Mouse (Mus musculus) MEL (cell line): Measurements from ENCODE around the gene Tomm22.

Experiments used
- CTCF ChIP-seq, 3 experiments: IDR thresholded peaks in 2 of 3; conservative IDR thresholded peaks in 1 of 3; 2 replicates each; pipeline ENCODE4 v1.5.1; 2011 to 2012; ENCODE audit warnings: low read length in 3 of 3, low read depth in 2 of 3, mild to moderate bottlenecking in 2 of 3, improper control_type of control experiment in 1 of 3, inconsistent platforms in 1 of 3, mixed read lengths in 1 of 3, moderate library complexity in 1 of 3; ENCODE audit not compliant: control insufficient read depth in 1 of 3, insufficient read depth in 1 of 3, poor library complexity in 1 of 3, severe bottlenecking in 1 of 3
- E2F4 ChIP-seq: IDR thresholded peaks from 2 replicates; pipeline ENCODE4 v1.6.1; 2011; ENCODE audit warnings: low read depth, low read length, improper control_type of control experiment, borderline replicate concordance
- EP300 ChIP-seq, 2 experiments: IDR thresholded peaks; 2 replicates each; pipeline ENCODE4 v1.6.1; 2011; ENCODE audit warnings: improper control_type of control experiment in 2 of 2, low read length in 2 of 2, low read depth in 1 of 2, mild to moderate bottlenecking in 1 of 2
- GABPA ChIP-seq: IDR thresholded peaks from 2 replicates; pipeline ENCODE4 v1.6.1; 2012; ENCODE audit warnings: low read depth, mild to moderate bottlenecking, inconsistent platforms, low read length, improper control_type of control experiment, moderate library complexity

- no peak for TF ChIP-seq CTCF (IDR thresholded peaks at IDR 0.05 in 2 of 3, conservative IDR thresholded peaks at IDR 0.05 in 1 of 3; ENCODE audit: control insufficient read depth in 1 of 3, insufficient read depth in 1 of 3, low read depth in 2 of 3, low read length in 3 of 3, poor library complexity in 1 of 3, severe bottlenecking in 1 of 3)
- no peak for TF ChIP-seq EP300 (IDR thresholded peaks at IDR 0.05; ENCODE audit: low read depth in 1 of 2, low read length in 2 of 2)
- 0 out of 2 replicates have a peak, but pooled peaks have one; percentile 41 for TF ChIP-seq GABPA
- no peak for TF ChIP-seq E2F4
Measured at GRCm38 (mm10) chr15:79658531-79659375, 11.9 kb upstream of the Tomm22 start, which contains the start of the genes Fam227a and Cby1.
